Mouse (Mus musculus): ENCODE measurements around the gene Gm8232.
"Not testable (repeated sequence)": the region's sequence is repeated elsewhere in the genome, so short reads cannot be mapped to it uniquely, and the experiment has no call there.

The Gm8232 gene

DNA sequence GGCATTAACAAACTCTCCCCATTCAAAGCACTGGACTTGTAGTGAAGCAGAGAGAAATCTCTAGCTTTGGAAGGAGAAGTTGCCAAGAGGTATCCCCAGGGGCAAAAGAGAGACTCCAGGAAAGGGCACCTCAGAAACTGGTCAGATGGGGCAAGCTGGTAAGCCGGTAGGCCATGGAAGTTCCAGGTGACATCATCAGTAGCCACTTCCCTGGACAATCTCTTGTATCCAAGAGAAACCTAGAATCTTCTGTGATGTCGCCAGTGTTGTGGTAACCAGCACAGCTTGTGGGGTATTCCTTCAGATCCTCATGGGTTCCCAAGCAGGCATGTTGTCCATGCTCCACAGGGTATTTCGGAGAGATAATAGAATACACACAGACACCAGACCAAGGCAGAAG is at the start of gene Gm8232:
Gene Gm8232, plus strand, starts transcription at position 301 of the 400 bp plus-strand sequence.
- not testable (repeated sequence) for DNase-seq (ENCODE audit: low spot score)

GRCm38 (mm10) chr14:44384233-44384632 is 49.2 kb upstream of the Gm8232 start:
- DNase-seq (ENCODE audit: low spot score) = not testable (repeated sequence)

DNA sequence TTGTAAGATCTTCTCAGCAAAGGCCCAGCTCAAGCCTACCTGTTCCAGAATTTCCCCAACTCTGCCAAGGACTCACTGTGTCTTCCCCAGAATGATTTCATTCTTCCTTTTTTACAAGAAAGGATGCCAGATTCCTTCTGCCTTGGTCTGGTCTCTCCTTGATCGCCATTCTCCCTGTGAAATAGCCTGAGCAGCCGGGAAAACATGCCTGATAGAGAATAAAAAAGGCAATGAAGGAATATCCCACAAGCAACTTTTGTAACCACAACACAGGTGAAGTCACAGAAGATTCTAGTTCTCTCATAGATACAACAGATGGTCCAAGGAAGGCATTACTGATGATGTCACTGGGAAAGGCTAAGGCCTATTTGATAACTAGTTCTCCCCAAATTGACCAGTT is 22.8 kb upstream of the Gm8232 start, which contains the start of gene Gm3371:
Gene Gm3371, minus strand, starts transcription at position 101 of the 400 bp plus-strand sequence.
- not testable (repeated sequence) for DNase-seq (ENCODE audit: low spot score)
